Mouse (Mus musculus) CH12.LX (cell line): ENCODE results near the gene Krt82. TPM values are rescaled to one million over a fixed set of nuclear protein-coding genes. Genes with fewer than 3 reads are reported as not detected.

ENCODE experiments used
- DNase-seq: peaks from one replicate; pipeline ENCODE4 v3.0.0-alpha.2; 2013; ENCODE audit errors: extremely low read depth
- H3K27ac ChIP-seq: 2 replicates; pipeline ENCODE4 v1.5.1; 2012; ENCODE audit warnings: low read depth, mild to moderate bottlenecking, control low read depth, moderate library complexity; ENCODE audit not compliant: insufficient read depth
- H3K27me3 ChIP-seq: replicated peaks from 2 replicates; pipeline ENCODE3; 2012; ENCODE audit warnings: inconsistent platforms
- H3K36me3 ChIP-seq, 2 experiments: replicated peaks in 1 of 2; 2 replicates each; pipeline versions ENCODE3 to v1.6.1; 2012; ENCODE audit warnings: inconsistent platforms in 1 of 2, low read length in 1 of 2, mild to moderate bottlenecking in 1 of 2, mixed read lengths in 1 of 2, moderate library complexity in 1 of 2; ENCODE audit not compliant: control insufficient read depth in 1 of 2, insufficient read depth in 1 of 2
- H3K4me1 ChIP-seq, 2 experiments: 2 replicates each; pipeline ENCODE4 v1.6.1; 2012; ENCODE audit warnings: inconsistent platforms in 1 of 2, moderate library complexity in 1 of 2; ENCODE audit not compliant: insufficient read depth in 2 of 2, control insufficient read depth in 1 of 2
- H3K4me2 ChIP-seq: 2 replicates; pipeline ENCODE4 v1.6.1; 2012; ENCODE audit warnings: low read depth, mild to moderate bottlenecking, control low read depth; ENCODE audit not compliant: poor library complexity, insufficient read depth, severe bottlenecking
- H3K4me3 ChIP-seq, 3 experiments: fragments of 150-350 bp in 1 of 3; sonication (generic) in 1 of 3; replicated peaks in 1 of 3; 2 replicates each; pipeline versions ENCODE3 to v1.5.1; 2011 to 2012; ENCODE audit warnings: low read depth in 2 of 3, low read length in 2 of 3, mild to moderate bottlenecking in 2 of 3, moderate library complexity in 2 of 3, control low read depth in 1 of 3, improper control_type of control experiment in 1 of 3, inconsistent platforms in 1 of 3, mixed read lengths in 1 of 3; ENCODE audit not compliant: poor library complexity in 1 of 3
- H3K79me2 ChIP-seq: replicated peaks from 2 replicates; pipeline ENCODE4 v1.6.1; 2012; ENCODE audit warnings: mild to moderate bottlenecking, moderate library complexity; ENCODE audit not compliant: control insufficient read depth, poor library complexity, insufficient read depth, severe bottlenecking; ENCODE audit errors: extremely low read depth
- H3K9ac ChIP-seq: 2 replicates; pipeline ENCODE4 v1.6.1; 2012; ENCODE audit warnings: low read depth, mild to moderate bottlenecking, control low read depth, moderate library complexity; ENCODE audit not compliant: insufficient read depth
- H3K9me3 ChIP-seq: replicated peaks from 2 replicates; pipeline ENCODE3; 2012; ENCODE audit warnings: low read length, inconsistent platforms, mixed read lengths
- BHLHE40 ChIP-seq: IDR thresholded peaks from 2 replicates; pipeline ENCODE4 v1.6.1; 2011; ENCODE audit warnings: mild to moderate bottlenecking, low read depth, low read length, improper control_type of control experiment
- CHD1 ChIP-seq: IDR thresholded peaks from 2 replicates; pipeline ENCODE4 v1.6.1; 2012; ENCODE audit warnings: low read depth, low read length, improper control_type of control experiment, inconsistent platforms
- CHD2 ChIP-seq: IDR thresholded peaks from 2 replicates; pipeline ENCODE4 v1.6.1; 2011; ENCODE audit warnings: low read length, improper control_type of control experiment
- CTCF ChIP-seq, 2 experiments: IDR thresholded peaks in 1 of 2; conservative IDR thresholded peaks in 1 of 2; 2 replicates each; pipeline ENCODE4 v1.5.1; 2011 to 2012; ENCODE audit warnings: low read depth in 2 of 2, low read length in 2 of 2, improper control_type of control experiment in 1 of 2, inconsistent platforms in 1 of 2, mild to moderate bottlenecking in 1 of 2, moderate library complexity in 1 of 2
- EP300 ChIP-seq: IDR thresholded peaks from 2 replicates; pipeline ENCODE4 v1.6.1; 2011; ENCODE audit warnings: low read length, improper control_type of control experiment
- GABPA ChIP-seq: IDR thresholded peaks from 2 replicates; pipeline ENCODE4 v1.6.1; 2012; ENCODE audit warnings: low read depth, low read length, improper control_type of control experiment, inconsistent platforms; ENCODE audit not compliant: insufficient replicate concordance
- IRF4 ChIP-seq: IDR thresholded peaks from 2 replicates; pipeline ENCODE4 v1.6.1; 2014; ENCODE audit warnings: low read depth, mild to moderate bottlenecking, inconsistent platforms, low read length, improper control_type of control experiment
- KAT2A ChIP-seq: IDR thresholded peaks from 2 replicates; pipeline ENCODE4 v1.6.1; 2012; ENCODE audit warnings: low read length, improper control_type of control experiment, inconsistent platforms; ENCODE audit not compliant: insufficient replicate concordance
- MAFK ChIP-seq: IDR thresholded peaks from 2 replicates; pipeline ENCODE4 v1.6.1; 2011; ENCODE audit warnings: low read length, improper control_type of control experiment; ENCODE audit not compliant: insufficient replicate concordance
- MAX ChIP-seq: IDR thresholded peaks from 2 replicates; pipeline ENCODE4 v1.6.1; 2011; ENCODE audit warnings: low read length, improper control_type of control experiment
- MEF2A ChIP-seq: IDR thresholded peaks from 2 replicates; pipeline ENCODE4 v1.6.1; 2014; ENCODE audit warnings: low read depth, mild to moderate bottlenecking, inconsistent platforms, low read length, improper control_type of control experiment, borderline replicate concordance
- MYC ChIP-seq: IDR thresholded peaks from 2 replicates; pipeline ENCODE4 v1.6.1; 2011; ENCODE audit warnings: low read depth, mild to moderate bottlenecking, improper control_type of control experiment, low read length
- NRF1 ChIP-seq: IDR thresholded peaks from 2 replicates; pipeline ENCODE4 v1.6.1; 2014; ENCODE audit warnings: low read depth, mild to moderate bottlenecking, inconsistent platforms, low read length, improper control_type of control experiment, moderate library complexity
- POLR2A ChIP-seq: IDR thresholded peaks from 2 replicates; pipeline ENCODE4 v1.6.1; 2011; ENCODE audit warnings: low read depth, mild to moderate bottlenecking, improper control_type of control experiment, low read length
- RAD21 ChIP-seq: IDR thresholded peaks from 2 replicates; pipeline ENCODE4 v1.6.1; 2011; ENCODE audit warnings: low read depth, mild to moderate bottlenecking, low read length, improper control_type of control experiment, moderate library complexity
- SMC3 ChIP-seq: IDR thresholded peaks from 2 replicates; pipeline ENCODE4 v1.6.1; 2011; ENCODE audit warnings: low read depth, low read length, improper control_type of control experiment
- UBTF ChIP-seq: IDR thresholded peaks from 2 replicates; pipeline ENCODE4 v1.6.1; 2012; ENCODE audit warnings: low read depth, mild to moderate bottlenecking, inconsistent platforms, low read length, improper control_type of control experiment, moderate library complexity
- ZKSCAN1 ChIP-seq: IDR thresholded peaks from 2 replicates; pipeline ENCODE4 v1.6.1; 2012; ENCODE audit warnings: low read depth, inconsistent platforms, low read length, improper control_type of control experiment, borderline replicate concordance
- ZMIZ1 ChIP-seq: IDR thresholded peaks from 2 replicates; pipeline ENCODE4 v1.6.1; 2012; ENCODE audit warnings: low read depth, mild to moderate bottlenecking, inconsistent platforms, low read length, improper control_type of control experiment
- ZNF384 ChIP-seq: IDR thresholded peaks from 2 replicates; pipeline ENCODE4 v1.6.1; 2012; ENCODE audit warnings: low read depth, low read length, improper control_type of control experiment, inconsistent platforms
- dilution Hi-C: fragments of 300-500 bp; cut with MboI; formaldehyde crosslinking; loops from 2 replicates; pipeline ENCODE4 v1.14.3; 2020; ENCODE audit warnings: low sequenced_read_pairs; ENCODE audit not compliant: extremely low pct_unique_long_range_greater_than_20kb, extremely low pct_ligation_motif_present
- in situ Hi-C: fragments of 300-500 bp; cut with MboI; formaldehyde crosslinking; loops from 3 replicates; pipeline ENCODE4 v1.14.3; 2019; ENCODE audit warnings: low sequenced_read_pairs, low pct_ligation_motif_present, low pct_unique_long_range_greater_than_20kb, mixed read lengths
- polyA plus RNA-seq: library from polyadenylated mRNA; unstranded; fragments of >175 nt; gene quantifications from 2 replicates; pipeline ENCODE4 v1.2.1, GENCODE M21; 2012; ENCODE audit warnings: low read depth; ENCODE audit not compliant: insufficient read length
- total RNA-seq, 2 experiments: library from RNA; depleted of rRNA; stranded (reverse); fragments of 300-350 nt in 1 of 2; fragments of >200 nt in 1 of 2; gene quantifications; 2 replicates each; pipeline ENCODE4 v1.2.3; 2012 to 2014

Krt82 gene
- total and polyA plus RNA-seq, 3 experiments: not detected

DNA sequence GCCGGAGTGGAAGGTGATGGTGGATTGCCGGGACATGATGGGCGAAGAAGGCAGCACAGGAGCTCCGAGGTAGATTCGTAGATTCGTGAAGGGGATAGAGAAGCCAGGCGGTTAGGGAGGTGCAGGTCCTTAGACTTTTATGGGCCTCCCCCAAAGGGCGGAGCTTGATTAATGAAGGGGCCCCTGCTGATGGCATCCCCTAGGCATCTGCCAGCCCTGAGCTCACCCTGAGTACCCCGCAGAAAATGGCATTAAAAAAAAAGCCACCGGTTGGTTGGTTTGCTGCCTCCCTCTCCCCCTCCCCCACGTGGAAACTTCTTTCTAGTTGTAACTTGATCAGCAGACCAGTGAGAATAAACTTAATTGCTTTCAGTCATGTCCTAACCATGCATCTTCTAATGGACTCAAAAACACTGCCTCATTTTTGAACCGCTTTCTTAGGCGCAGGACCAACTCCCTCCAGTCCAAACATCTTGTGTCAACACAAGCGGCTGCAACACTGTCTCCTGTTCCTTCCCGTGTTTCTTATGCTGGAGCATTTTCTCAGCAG lies 23.4 kb upstream of the Krt82 start, which contains the start of gene Krt75:
TSS of gene Krt75 (minus strand) at position 109 of the 550 bp plus-strand sequence.
- Histone ChIP-seq H3K79me2 (no peaks in the 10 kb centered on the region), H3K4me2 (no peak within 1 kb of the TSS), H3K27ac (no peak within 1 kb of the TSS), H3K36me3 (no peaks in the 10 kb centered on the region), H3K27me3 (peaks cover 74% of the 10 kb centered on the region), H3K4me3 (no peak within 1 kb of the TSS), H3K9ac (no peak within 1 kb of the TSS), H3K4me1 (0 out of 4 replicates have a peak, but pooled peaks cover 0 to 3% of the 10 kb centered on the region in 2 experiments), H3K9me3 (no peaks in the 10 kb centered on the region)
- dilution Hi-C loops: no loop called here
- TF ChIP-seq MYC (no peak), BHLHE40 (no peak), GABPA (no peak), ZMIZ1 (no peak), MEF2A (no peak), KAT2A (no peak)
- DNase-seq: no peak
- in situ Hi-C loops: no loop called here

- Histone ChIP-seq H3K36me3 (no peaks in the 10 kb centered on the region), H3K9ac (no peak overlapping the region), H3K27me3 (peaks cover 99% of the 10 kb centered on the region), H3K9me3 (no peaks in the 10 kb centered on the region), H3K4me2 (no peak overlapping the region), H3K4me1 (no peaks in the 10 kb centered on the region), H3K4me3 (no peak overlapping the region), H3K79me2 (no peaks in the 10 kb centered on the region), H3K27ac (no peak overlapping the region)
- in situ Hi-C loops (no loop called here), dilution Hi-C loops (no loop called here)
- peak; percentile 53 for DNase-seq
- TF ChIP-seq CHD2 (no peak), CTCF (conservative IDR thresholded peaks at IDR 0.05 in 1 of 2, IDR thresholded peaks at IDR 0.05 in 1 of 2; ENCODE audit: low read depth in 2 of 2, low read length in 2 of 2) (peak; percentile 73 to 82), RAD21 (peak; percentile 57), NRF1 (no peak), UBTF (no peak), ZNF384 (no peak), SMC3 (peak; percentile 59), MAFK (no peak)
Observed at GRCm38 (mm10) chr15:101567780-101568179, 17.3 kb upstream of the Krt82 start.

- no peaks in the 10 kb centered on the region for H3K9me3 ChIP-seq
- dilution Hi-C loops: no loop called here
- DNase-seq: no peak
- in situ Hi-C loops: no loop called here
- H3K36me3 ChIP-seq: no peaks in the 10 kb centered on the region
- H3K9ac ChIP-seq: no peak within 1 kb of the TSS
- no peaks in the 10 kb centered on the region for H3K4me1 ChIP-seq
- H3K27me3 ChIP-seq: peaks cover 99% of the 10 kb centered on the region
- no peak within 1 kb of the TSS for H3K4me3 ChIP-seq
- H3K79me2 ChIP-seq: no peaks in the 10 kb centered on the region
- no peak within 1 kb of the TSS for H3K27ac ChIP-seq
- TF ChIP-seq EP300: no peak
- TF ChIP-seq ZKSCAN1: no peak
- no peak for TF ChIP-seq POLR2A
- no peak for TF ChIP-seq MAX
- no peak for TF ChIP-seq MYC
- no peak for TF ChIP-seq MAFK
- no peak for TF ChIP-seq ZNF384
- no peak for TF ChIP-seq CTCF (conservative IDR thresholded peaks at IDR 0.05 in 1 of 2, IDR thresholded peaks at IDR 0.05 in 1 of 2; ENCODE audit: low read depth in 2 of 2, low read length in 2 of 2)
- TF ChIP-seq CHD1: no peak
- TF ChIP-seq MEF2A: no peak
- TF ChIP-seq IRF4: no peak
- TF ChIP-seq CHD2: no peak
- TF ChIP-seq UBTF: no peak
- H3K4me2 ChIP-seq: no peak within 1 kb of the TSS
Observed at GRCm38 (mm10) chr15:101562850-101563249, 12.4 kb upstream of the Krt82 start, which contains the start of gene Krt90. Krt90 (minus strand) TSS chr15:101562950.
